Mouse (Mus musculus): Measurements from ENCODE around the gene Vav2. TPM values are rescaled to one million over a fixed set of nuclear protein-coding genes. Genes with fewer than 3 reads are reported as not detected.

Gene Vav2
- polyA plus RNA-seq, 1 experiment from 2014 or later: 16.4 TPM

- Histone ChIP-seq H3K27me3 (ENCODE audit: control insufficient read depth, insufficient read depth, low read length) (no peaks in the 10 kb centered on the region), H3K4me1 (ENCODE audit: control insufficient read depth, insufficient read depth, low read length) (no peaks in the 10 kb centered on the region), H3K4me3 (replicated peaks; ENCODE audit: low read depth, low read length) (no peak overlapping the region), H3K9me3 (ENCODE audit: control insufficient read depth, low read length) (no peaks in the 10 kb centered on the region), H3K9ac (replicated peaks; ENCODE audit: low read length) (no peak overlapping the region), H3K27ac (replicated peaks; ENCODE audit: low read depth, low read length) (no peak overlapping the region), H3K36me3 (ENCODE audit: control insufficient read depth, insufficient read depth, low read length) (peaks cover 48% of the 10 kb centered on the region), H3K4me2 (ENCODE audit: low read length) (no peak overlapping the region)
- ATAC-seq (ENCODE audit: low FRiP score, low TSS enrichment): no peak
- 91% methylated on average over 9 of the region's 9 CpGs for WGBS
- no peak for DNase-seq
Observed at GRCm38 (mm10) chr2:27281771-27282170, 145.1 kb downstream of the Vav2 start.

- H3K27me3 ChIP-seq (ENCODE audit: control insufficient read depth, insufficient read depth, low read length): no peaks in the 10 kb centered on the region
- no peak overlapping the region for H3K9ac ChIP-seq (replicated peaks; ENCODE audit: low read length)
- peaks cover 51% of the 10 kb centered on the region for H3K36me3 ChIP-seq (ENCODE audit: control insufficient read depth, insufficient read depth, low read length)
- H3K4me3 ChIP-seq (replicated peaks; ENCODE audit: low read depth, low read length): no peak overlapping the region
- 0 out of 2 replicates have a peak, but pooled peaks have one; percentile 17 for ATAC-seq (ENCODE audit: low FRiP score, low TSS enrichment)
- no peaks in the 10 kb centered on the region for H3K4me1 ChIP-seq (ENCODE audit: control insufficient read depth, insufficient read depth, low read length)
- H3K4me2 ChIP-seq (ENCODE audit: low read length): no peak overlapping the region
- no peaks in the 10 kb centered on the region for H3K9me3 ChIP-seq (ENCODE audit: control insufficient read depth, low read length)
- 74% methylated on average over 13 of the region's 13 CpGs for WGBS
- DNase-seq: peak; percentile 91
- no peak overlapping the region for H3K27ac ChIP-seq (replicated peaks; ENCODE audit: low read depth, low read length)
Observed at GRCm38 (mm10) chr2:27280920-27281611, 145.8 kb downstream of the Vav2 start.

- Histone ChIP-seq H3K4me1 (ENCODE audit: control insufficient read depth, insufficient read depth, low read length) (no peaks in the 10 kb centered on the region), H3K9ac (replicated peaks; ENCODE audit: low read length) (no peak overlapping the region), H3K27ac (replicated peaks; ENCODE audit: low read depth, low read length) (no peak overlapping the region), H3K9me3 (ENCODE audit: control insufficient read depth, low read length) (no peaks in the 10 kb centered on the region), H3K36me3 (ENCODE audit: control insufficient read depth, insufficient read depth, low read length) (peaks cover 63% of the 10 kb centered on the region), H3K4me3 (replicated peaks; ENCODE audit: low read depth, low read length) (no peak overlapping the region), H3K27me3 (ENCODE audit: control insufficient read depth, insufficient read depth, low read length) (no peaks in the 10 kb centered on the region), H3K4me2 (ENCODE audit: low read length) (no peak overlapping the region)
- no peak for ATAC-seq (ENCODE audit: low FRiP score, low TSS enrichment)
- DNase-seq: no peak
- 95% methylated on average over 7 of the region's 7 CpGs for WGBS
Observed at GRCm38 (mm10) chr2:27278859-27279258, 148.0 kb downstream of the Vav2 start.

GRCm38 (mm10) chr2:27268325-27268724 lies 158.5 kb downstream of the Vav2 start:
- WGBS: 79% methylated on average over 2 of the region's 2 CpGs
- peaks cover 88% of the 10 kb centered on the region for H3K36me3 ChIP-seq (ENCODE audit: control insufficient read depth, insufficient read depth, low read length)

GRCm38 (mm10) chr2:27265819-27266218 lies 161.0 kb downstream of the Vav2 start:
- DNase-seq: no peak
- H3K27me3 ChIP-seq (ENCODE audit: control insufficient read depth, insufficient read depth, low read length): no peaks in the 10 kb centered on the region
- no peaks in the 10 kb centered on the region for H3K4me1 ChIP-seq (ENCODE audit: control insufficient read depth, insufficient read depth, low read length)
- H3K9ac ChIP-seq (replicated peaks; ENCODE audit: low read length): no peak overlapping the region
- H3K27ac ChIP-seq (replicated peaks; ENCODE audit: low read depth, low read length): no peak overlapping the region
- no peaks in the 10 kb centered on the region for H3K9me3 ChIP-seq (ENCODE audit: control insufficient read depth, low read length)
- H3K36me3 ChIP-seq (ENCODE audit: control insufficient read depth, insufficient read depth, low read length): peaks cover 87% of the 10 kb centered on the region
- 93% methylated on average over 3 of the region's 3 CpGs for WGBS
- ATAC-seq (ENCODE audit: low FRiP score, low TSS enrichment): no peak
- H3K4me2 ChIP-seq (ENCODE audit: low read length): no peak overlapping the region
- H3K4me3 ChIP-seq (replicated peaks; ENCODE audit: low read depth, low read length): no peak overlapping the region

More at GRCm38 (mm10) chr2:27268325-27268724, 158.5 kb downstream of the Vav2 start:
- no peak overlapping the region for H3K4me2 ChIP-seq (ENCODE audit: low read length)
- H3K9ac ChIP-seq (replicated peaks; ENCODE audit: low read length): no peak overlapping the region
- no peak for DNase-seq
- no peaks in the 10 kb centered on the region for H3K27me3 ChIP-seq (ENCODE audit: control insufficient read depth, insufficient read depth, low read length)
- ATAC-seq (ENCODE audit: low FRiP score, low TSS enrichment): no peak
- H3K27ac ChIP-seq (replicated peaks; ENCODE audit: low read depth, low read length): no peak overlapping the region
- H3K4me3 ChIP-seq (replicated peaks; ENCODE audit: low read depth, low read length): no peak overlapping the region
- no peaks in the 10 kb centered on the region for H3K4me1 ChIP-seq (ENCODE audit: control insufficient read depth, insufficient read depth, low read length)
- no peaks in the 10 kb centered on the region for H3K9me3 ChIP-seq (ENCODE audit: control insufficient read depth, low read length)

GRCm38 (mm10) chr2:27262984-27263383 lies 163.8 kb downstream of the Vav2 start:
- H3K9me3 ChIP-seq (ENCODE audit: control insufficient read depth, low read length): no peaks in the 10 kb centered on the region
- H3K27ac ChIP-seq (replicated peaks; ENCODE audit: low read depth, low read length): no peak overlapping the region
- DNase-seq (no peak), ATAC-seq (ENCODE audit: low FRiP score, low TSS enrichment) (no peak)
- no peak overlapping the region for H3K4me2 ChIP-seq (ENCODE audit: low read length)
- H3K4me1 ChIP-seq (ENCODE audit: control insufficient read depth, insufficient read depth, low read length): no peaks in the 10 kb centered on the region
- 92% methylated on average over 4 of the region's 4 CpGs for WGBS
- no peak overlapping the region for H3K9ac ChIP-seq (replicated peaks; ENCODE audit: low read length)
- H3K4me3 ChIP-seq (replicated peaks; ENCODE audit: low read depth, low read length): no peak overlapping the region
- H3K36me3 ChIP-seq (ENCODE audit: control insufficient read depth, insufficient read depth, low read length): peaks cover 58% of the 10 kb centered on the region
- H3K27me3 ChIP-seq (ENCODE audit: control insufficient read depth, insufficient read depth, low read length): no peaks in the 10 kb centered on the region

- no peaks in the 10 kb centered on the region for H3K9me3 ChIP-seq (ENCODE audit: control insufficient read depth, low read length)
- H3K4me3 ChIP-seq (replicated peaks; ENCODE audit: low read depth, low read length): no peak overlapping the region
- no peak overlapping the region for H3K27ac ChIP-seq (replicated peaks; ENCODE audit: low read depth, low read length)
- ATAC-seq (ENCODE audit: low FRiP score, low TSS enrichment): no peak
- DNase-seq: no peak
- H3K4me1 ChIP-seq (ENCODE audit: control insufficient read depth, insufficient read depth, low read length): no peaks in the 10 kb centered on the region
- no peak overlapping the region for H3K9ac ChIP-seq (replicated peaks; ENCODE audit: low read length)
- no peaks in the 10 kb centered on the region for H3K27me3 ChIP-seq (ENCODE audit: control insufficient read depth, insufficient read depth, low read length)
- H3K36me3 ChIP-seq (ENCODE audit: control insufficient read depth, insufficient read depth, low read length): no peaks in the 10 kb centered on the region
- no peak overlapping the region for H3K4me2 ChIP-seq (ENCODE audit: low read length)
Observed at GRCm38 (mm10) chr2:27251434-27251833, 175.4 kb downstream of the Vav2 start.

- 92% methylated on average over 2 of the region's 2 CpGs for WGBS
- H3K9ac ChIP-seq (replicated peaks; ENCODE audit: low read length): no peak within 1 kb of the TSS
- no peak for ATAC-seq (ENCODE audit: low FRiP score, low TSS enrichment)
- H3K4me2 ChIP-seq (ENCODE audit: low read length): no peak within 1 kb of the TSS
- no peaks in the 10 kb centered on the region for H3K36me3 ChIP-seq (ENCODE audit: control insufficient read depth, insufficient read depth, low read length)
- no peaks in the 10 kb centered on the region for H3K27me3 ChIP-seq (ENCODE audit: control insufficient read depth, insufficient read depth, low read length)
- no peak within 1 kb of the TSS for H3K27ac ChIP-seq (replicated peaks; ENCODE audit: low read depth, low read length)
- H3K9me3 ChIP-seq (ENCODE audit: control insufficient read depth, low read length): no peaks in the 10 kb centered on the region
- H3K4me3 ChIP-seq (replicated peaks; ENCODE audit: low read depth, low read length): no peak within 1 kb of the TSS
- no peaks in the 10 kb centered on the region for H3K4me1 ChIP-seq (ENCODE audit: control insufficient read depth, insufficient read depth, low read length)
- DNase-seq: no peak
Observed at GRCm38 (mm10) chr2:27248211-27248610, 178.6 kb downstream of the Vav2 start, which contains the start of gene Sardh. Gene Sardh, minus strand, starts transcription at chr2:27248337.

GRCm38 (mm10) chr2:27247487-27247863 lies 179.4 kb downstream of the Vav2 start:
- H3K9me3 ChIP-seq (ENCODE audit: control insufficient read depth, low read length): no peaks in the 10 kb centered on the region
- WGBS: 72% methylated on average over 2 of the region's 2 CpGs
- no peaks in the 10 kb centered on the region for H3K36me3 ChIP-seq (ENCODE audit: control insufficient read depth, insufficient read depth, low read length)
- H3K4me3 ChIP-seq (replicated peaks; ENCODE audit: low read depth, low read length): no peak overlapping the region
- no peak overlapping the region for H3K4me2 ChIP-seq (ENCODE audit: low read length)
- H3K27me3 ChIP-seq (ENCODE audit: control insufficient read depth, insufficient read depth, low read length): no peaks in the 10 kb centered on the region
- no peak overlapping the region for H3K9ac ChIP-seq (replicated peaks; ENCODE audit: low read length)
- H3K27ac ChIP-seq (replicated peaks; ENCODE audit: low read depth, low read length): no peak overlapping the region
- no peak for DNase-seq
- ATAC-seq (ENCODE audit: low FRiP score, low TSS enrichment): no peak
- no peaks in the 10 kb centered on the region for H3K4me1 ChIP-seq (ENCODE audit: control insufficient read depth, insufficient read depth, low read length)

Measured in midbrain, embryonic 14.5 days (tissue).